Mouse (Mus musculus): ENCODE results near the gene Adamts2. TPM values are rescaled to one million over a fixed set of nuclear protein-coding genes. Genes with fewer than 3 reads are reported as not detected.
A peak's percentile ranks its signal among the peaks of the same experiment; 100 is the strongest.

The Adamts2 gene
- total and polyA plus RNA-seq, 2 experiments from 2014 or later, result 8.7 to 19.4 TPM

DNA sequence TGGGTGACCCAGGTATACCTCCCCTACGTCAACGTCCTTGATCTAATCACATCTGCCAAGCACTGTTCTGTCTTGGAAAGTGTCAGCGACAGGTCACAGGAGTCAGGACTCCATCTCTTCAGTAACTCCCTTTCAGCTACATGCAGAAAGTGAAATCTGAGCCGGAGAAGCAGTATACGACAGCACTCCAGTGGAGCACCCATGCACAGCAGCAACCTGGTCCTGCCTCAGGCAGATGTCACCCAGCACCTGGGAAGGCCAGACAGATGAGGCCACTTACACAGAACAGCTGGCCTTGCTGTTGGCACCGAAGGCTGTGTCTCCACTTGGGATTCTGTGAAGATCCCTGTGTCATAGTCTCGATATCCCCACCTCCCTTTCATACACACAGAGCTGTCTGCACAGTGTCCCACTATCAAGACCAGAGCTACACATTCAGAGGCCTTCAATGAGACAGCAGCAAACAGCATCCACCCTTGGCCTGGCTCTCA, 70.0 kb downstream of the Adamts2 start:
- TF ChIP-seq CTCF (IDR thresholded peaks at IDR 0.05; ENCODE audit: low read depth) (no peak), EP300 (IDR thresholded peaks at IDR 0.05; ENCODE audit: low read depth) (no peak)
- H3K4me1 ChIP-seq (ENCODE audit: control insufficient read depth, insufficient read depth), result peaks cover 57% of the 10 kb centered on the region
- DNase-seq (ENCODE audit: low spot score), result no peak
- no peaks in the 10 kb centered on the region for H3K27me3 ChIP-seq (ENCODE audit: control insufficient read depth, insufficient read depth, low read length)
- ATAC-seq (ENCODE audit: insufficient read depth, low read depth), result no peak
- H3K9me3 ChIP-seq (replicated peaks; ENCODE audit: control insufficient read depth, low read length), result no peaks in the 10 kb centered on the region
- no peak overlapping the region for H3K4me3 ChIP-seq (ENCODE audit: low read depth, low read length)
- WGBS, result 60% methylated on average over 7 of the region's 7 CpGs
- no peak overlapping the region for H3K9ac ChIP-seq (replicated peaks; ENCODE audit: low read depth, low read length)
- peak overlapping the region; percentile 43; the same call in 1 of the 2 replicates for H3K27ac ChIP-seq (ENCODE audit: low read depth)
- no peaks in the 10 kb centered on the region for H3K36me3 ChIP-seq (replicated peaks; ENCODE audit: control insufficient read depth, insufficient read depth, low read length)
- no peak overlapping the region for H3K4me2 ChIP-seq (ENCODE audit: low read depth, low read length)

DNA sequence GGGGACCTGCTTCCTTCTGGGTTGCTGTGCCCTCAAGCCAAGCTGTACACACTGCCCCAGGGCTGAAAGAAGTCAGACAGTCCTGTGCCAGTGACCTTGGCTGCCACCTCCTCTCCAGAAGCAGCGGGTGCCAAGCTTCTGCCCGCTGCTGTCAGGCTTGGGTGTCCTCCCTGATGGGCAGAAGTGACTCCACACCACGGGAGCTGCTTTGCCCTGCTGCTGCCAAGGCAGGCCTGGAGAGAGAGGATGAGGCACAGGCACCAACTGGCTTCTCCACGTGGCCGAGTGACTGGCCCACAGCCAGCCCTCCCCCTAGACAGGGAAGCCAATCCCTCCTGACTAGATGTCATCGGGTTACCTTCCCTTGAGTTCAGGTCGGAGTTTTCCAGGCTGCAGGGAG, 71.0 kb downstream of the Adamts2 start:
- H3K36me3 ChIP-seq (replicated peaks; ENCODE audit: control insufficient read depth, insufficient read depth, low read length), result no peaks in the 10 kb centered on the region
- DNase-seq (ENCODE audit: low spot score) (peak; percentile 77), ATAC-seq (ENCODE audit: insufficient read depth, low read depth) (peak; percentile 65)
- no peaks in the 10 kb centered on the region for H3K9me3 ChIP-seq (replicated peaks; ENCODE audit: control insufficient read depth, low read length)
- WGBS, result 15% methylated on average over 7 of the region's 7 CpGs
- H3K9ac ChIP-seq (replicated peaks; ENCODE audit: low read depth, low read length), result no peak overlapping the region
- H3K27me3 ChIP-seq (ENCODE audit: control insufficient read depth, insufficient read depth, low read length), result no peaks in the 10 kb centered on the region
- H3K4me2 ChIP-seq (ENCODE audit: low read depth, low read length), result no peak overlapping the region
- H3K4me1 ChIP-seq (ENCODE audit: control insufficient read depth, insufficient read depth), result peaks cover 57% of the 10 kb centered on the region
- H3K27ac ChIP-seq (ENCODE audit: low read depth), result peak overlapping the region; percentile 43
- no peak overlapping the region for H3K4me3 ChIP-seq (ENCODE audit: low read depth, low read length)
- TF ChIP-seq EP300 (IDR thresholded peaks at IDR 0.05; ENCODE audit: low read depth), result no peak

DNA sequence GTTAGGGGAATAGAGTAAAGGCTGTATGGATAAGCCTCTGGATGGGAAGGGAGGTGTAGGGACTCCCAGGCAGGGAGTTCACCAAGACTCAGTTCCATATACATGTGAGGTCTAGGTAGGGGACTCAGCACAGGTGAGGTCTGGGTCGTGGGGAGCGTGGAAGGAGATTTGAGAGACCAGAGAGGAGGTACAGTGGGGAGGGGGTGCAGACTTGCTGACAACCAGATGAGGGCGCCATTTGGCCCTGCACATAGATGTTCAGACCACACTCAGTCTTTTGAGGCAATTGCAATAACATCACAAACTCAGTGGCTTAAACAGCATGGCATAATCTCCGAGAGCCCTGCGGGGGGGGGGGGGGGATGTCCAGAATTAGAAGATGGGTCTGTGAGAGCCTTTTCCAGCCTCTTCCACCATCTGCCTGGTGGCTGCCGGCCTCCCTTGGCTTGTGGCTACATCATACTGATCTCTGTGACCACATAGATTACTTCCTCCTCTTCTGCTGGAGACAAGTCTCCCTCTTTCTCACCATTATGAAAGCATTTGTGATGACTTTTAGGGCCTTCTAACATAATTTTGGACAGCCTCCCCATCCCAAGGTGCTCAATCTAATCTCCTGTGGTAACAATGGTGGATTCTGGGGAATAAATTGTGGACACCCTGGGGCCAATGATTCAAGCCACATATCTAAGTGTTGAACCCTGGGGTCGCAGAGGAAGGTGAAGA, 71.8 kb downstream of the Adamts2 start:
- ATAC-seq (ENCODE audit: insufficient read depth, low read depth), result no peak
- H3K9me3 ChIP-seq (replicated peaks; ENCODE audit: control insufficient read depth, low read length), result no peaks in the 10 kb centered on the region
- H3K4me1 ChIP-seq (ENCODE audit: control insufficient read depth, insufficient read depth), result peaks cover 56% of the 10 kb centered on the region
- H3K27ac ChIP-seq (ENCODE audit: low read depth), result peak overlapping the region; percentile 52
- TF ChIP-seq CTCF (IDR thresholded peaks at IDR 0.05; ENCODE audit: low read depth) (peak; percentile 19; the same call in 1 of the 2 replicates), EP300 (IDR thresholded peaks at IDR 0.05; ENCODE audit: low read depth) (no peak)
- no peak for DNase-seq (ENCODE audit: low spot score)
- H3K4me3 ChIP-seq (ENCODE audit: low read depth, low read length), result no peak overlapping the region
- no peaks in the 10 kb centered on the region for H3K27me3 ChIP-seq (ENCODE audit: control insufficient read depth, insufficient read depth, low read length)
- WGBS, result 74% methylated on average over 6 of the region's 7 CpGs
- no peak overlapping the region for H3K4me2 ChIP-seq (ENCODE audit: low read depth, low read length)
- no peaks in the 10 kb centered on the region for H3K36me3 ChIP-seq (replicated peaks; ENCODE audit: control insufficient read depth, insufficient read depth, low read length)
- no peak overlapping the region for H3K9ac ChIP-seq (replicated peaks; ENCODE audit: low read depth, low read length)

DNA sequence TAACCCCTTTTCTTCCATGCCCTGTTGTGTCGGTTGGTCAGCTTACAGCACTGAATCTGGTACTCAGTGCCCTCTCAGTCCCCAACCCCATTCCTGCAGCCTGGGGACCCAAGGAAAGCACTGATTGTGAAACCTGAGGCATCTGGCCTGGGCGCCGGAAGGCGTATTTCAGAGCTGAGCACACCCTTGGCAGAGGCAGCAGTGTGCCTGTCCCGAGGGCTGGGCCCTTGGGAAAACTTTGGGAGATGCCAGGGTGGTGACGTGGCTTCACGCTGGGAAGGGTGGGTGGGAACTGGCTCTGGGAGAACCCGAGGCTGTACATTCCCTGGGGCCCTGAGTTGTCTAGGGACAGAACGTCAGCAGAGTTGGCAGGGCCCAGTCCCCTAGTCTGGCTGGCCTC, 72.5 kb downstream of the Adamts2 start:
- Histone ChIP-seq H3K9ac (replicated peaks; ENCODE audit: low read depth, low read length) (no peak overlapping the region), H3K27me3 (ENCODE audit: control insufficient read depth, insufficient read depth, low read length) (no peaks in the 10 kb centered on the region), H3K36me3 (replicated peaks; ENCODE audit: control insufficient read depth, insufficient read depth, low read length) (no peaks in the 10 kb centered on the region), H3K4me1 (ENCODE audit: control insufficient read depth, insufficient read depth) (peaks cover 49% of the 10 kb centered on the region), H3K4me2 (ENCODE audit: low read depth, low read length) (no peak overlapping the region), H3K27ac (ENCODE audit: low read depth) (peak overlapping the region; percentile 52; the same call in 1 of the 2 replicates), H3K9me3 (replicated peaks; ENCODE audit: control insufficient read depth, low read length) (no peaks in the 10 kb centered on the region), H3K4me3 (ENCODE audit: low read depth, low read length) (no peak overlapping the region)
- 61% methylated on average over 9 of the region's 9 CpGs for WGBS
- DNase-seq (ENCODE audit: low spot score) (no peak), ATAC-seq (ENCODE audit: insufficient read depth, low read depth) (no peak)
- no peak for TF ChIP-seq EP300 (IDR thresholded peaks at IDR 0.05; ENCODE audit: low read depth)
- no peak for TF ChIP-seq CTCF (IDR thresholded peaks at IDR 0.05; ENCODE audit: low read depth)

DNA sequence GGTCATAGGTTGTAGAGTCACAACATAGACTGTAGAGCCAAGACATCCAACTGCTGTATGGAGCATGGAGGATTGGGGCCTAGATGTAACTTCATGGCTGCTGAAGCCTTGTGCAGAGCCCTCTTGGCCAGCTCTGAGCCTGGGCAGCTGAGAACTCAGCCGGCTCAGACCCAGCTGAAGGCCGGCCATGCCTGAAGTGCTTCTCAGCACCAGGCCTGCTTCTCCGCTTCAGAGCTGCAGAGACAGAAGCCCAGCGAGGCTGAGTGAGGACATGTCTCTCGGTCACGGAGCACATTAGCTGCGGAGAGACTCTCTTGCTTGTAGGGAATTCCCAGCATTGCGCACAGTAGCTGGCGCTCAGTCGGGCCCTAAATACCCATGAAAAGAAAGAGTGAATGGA, 76.8 kb downstream of the Adamts2 start:
- no peak for ATAC-seq (ENCODE audit: insufficient read depth, low read depth)
- Histone ChIP-seq H3K4me3 (ENCODE audit: low read depth, low read length) (no peak overlapping the region), H3K36me3 (replicated peaks; ENCODE audit: control insufficient read depth, insufficient read depth, low read length) (no peaks in the 10 kb centered on the region), H3K27ac (ENCODE audit: low read depth) (no peak overlapping the region), H3K27me3 (ENCODE audit: control insufficient read depth, insufficient read depth, low read length) (no peaks in the 10 kb centered on the region), H3K4me1 (ENCODE audit: control insufficient read depth, insufficient read depth) (peaks cover 14% of the 10 kb centered on the region; the same call in 1 of the 2 replicates), H3K9ac (replicated peaks; ENCODE audit: low read depth, low read length) (no peak overlapping the region), H3K4me2 (ENCODE audit: low read depth, low read length) (no peak overlapping the region), H3K9me3 (replicated peaks; ENCODE audit: control insufficient read depth, low read length) (no peaks in the 10 kb centered on the region)
- no peak for TF ChIP-seq EP300 (IDR thresholded peaks at IDR 0.05; ENCODE audit: low read depth)
- TF ChIP-seq CTCF (IDR thresholded peaks at IDR 0.05; ENCODE audit: low read depth), result no peak
- WGBS, result 88% methylated on average over 10 of the region's 10 CpGs
- no peak for DNase-seq (ENCODE audit: low spot score)

All from heart, postnatal 0 days (tissue).